Mouse (Mus musculus) gastrocnemius, postnatal 14 days (tissue): ENCODE data around the gene Limk1. TPM values are rescaled to one million over a fixed set of nuclear protein-coding genes. Genes with fewer than 3 reads are reported as not detected.

Experiments used
- total RNA-seq, 2 experiments: library from RNA; stranded (reverse); gene quantifications; 2 replicates each; pipeline ENCODE4 v1.2.3; 2021

Gene Limk1
- total RNA-seq, 2 experiments from 2014 or later, result 5.5 to 7.2 TPM

Other genes with a start within 250 kb of the Limk1 start
- 10 to 100 TPM in 1 of 2 experiments, 1 to 10 TPM in 1; 9.5 to 10.7 TPM for gene Gtf2ird1, start 231.9 kb downstream of the Limk1 start, total RNA-seq
- 1 to 10 TPM; 6.4 to 8.4 TPM for gene Clip2, start 136.2 kb downstream of the Limk1 start, total RNA-seq
- under 1 TPM in 1 of 2 experiments, not detected in 1; 0.29 TPM for gene Syna, start 128.4 kb downstream of the Limk1 start, total RNA-seq
- gene Rfc2, start 107.2 kb downstream of the Limk1 start, total RNA-seq, result 10 to 100 TPM; 12.4 to 14.1 TPM
- 1 to 10 TPM; 1.3 to 1.5 TPM for gene Lat2, start 73.6 kb downstream of the Limk1 start, total RNA-seq
- 100 to 1,000 TPM; 110 to 114 TPM for gene Eif4h, start 49.1 kb downstream of the Limk1 start, total RNA-seq
- gene Eln, start 58.7 kb upstream of the Limk1 start, total RNA-seq, result 100 to 1,000 TPM; 123 to 198 TPM
- gene Tmem270, start 218.1 kb upstream of the Limk1 start, total RNA-seq, result not detected
- not detected for gene Cldn13, start 226.9 kb upstream of the Limk1 start, total RNA-seq
- 1 to 10 TPM; 4.9 to 6.2 TPM for gene Mettl27, start 243.8 kb upstream of the Limk1 start, total RNA-seq